Mouse (Mus musculus): ENCODE measurements around the gene Map3k21. TPM values are rescaled to one million over a fixed set of nuclear protein-coding genes. Genes with fewer than 3 reads are reported as not detected.

Map3k21 gene
- polyA plus RNA-seq, 1 experiment from 2014 or later = 0.11 TPM

DNA sequence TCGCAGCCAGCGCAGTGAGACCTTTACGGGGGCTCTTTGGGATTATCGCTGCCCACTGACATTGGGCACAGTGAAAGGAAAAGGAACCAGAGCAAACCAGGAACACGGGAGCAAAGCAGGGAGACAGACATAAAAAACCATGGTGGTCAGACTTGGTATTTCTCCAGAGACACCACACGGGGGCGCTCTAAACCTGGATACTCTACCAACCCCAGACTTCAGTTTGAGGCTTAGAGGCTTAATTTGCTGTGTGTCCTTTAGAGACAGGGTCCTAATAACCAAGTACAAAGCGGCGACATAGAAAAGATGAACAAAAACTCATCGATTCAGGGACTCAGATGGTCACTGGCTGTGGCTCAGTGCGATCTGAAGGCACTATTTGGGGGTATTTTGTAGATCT, 45.4 kb downstream of the Map3k21 start:
- no peaks in the 10 kb centered on the region for H3K36me3 ChIP-seq
- H3K27ac ChIP-seq = no peak overlapping the region
- H3K9ac ChIP-seq = no peak overlapping the region
- no peak for ATAC-seq (ENCODE audit: low FRiP score, low read depth)
- peaks cover 23% of the 10 kb centered on the region for H3K27me3 ChIP-seq
- peaks cover 28% of the 10 kb centered on the region for H3K4me1 ChIP-seq
- peak overlapping the region; percentile 31; the same call in 1 of the 2 replicates for H3K4me2 ChIP-seq (replicated peaks)
- WGBS = 15% methylated on average over 11 of the region's 11 CpGs
- no peak overlapping the region for H3K4me3 ChIP-seq
- H3K9me3 ChIP-seq = peaks cover 5% of the 10 kb centered on the region; the same call in 1 of the 2 replicates

DNA sequence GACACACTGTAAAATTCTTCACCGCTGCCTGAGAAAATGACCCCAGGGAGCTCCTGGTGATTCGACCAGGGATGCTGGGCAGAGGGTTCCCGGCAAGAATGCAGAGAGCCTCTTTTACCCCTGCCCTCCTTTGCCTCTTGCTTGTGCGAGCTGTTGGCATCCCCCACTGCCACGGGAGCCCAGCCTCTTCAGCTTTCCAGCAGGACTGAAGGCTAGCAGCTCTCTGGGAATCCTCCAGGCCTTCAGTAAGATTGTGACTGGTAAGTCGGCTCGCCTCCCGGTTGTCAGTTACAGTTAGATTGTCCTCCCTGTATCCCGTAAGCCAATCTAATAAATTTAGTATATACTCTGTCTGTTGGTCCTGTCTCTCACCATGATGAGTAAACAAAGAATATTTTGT, 46.5 kb downstream of the Map3k21 start:
- Histone ChIP-seq H3K9ac (0 out of 2 replicates have a peak overlapping the region, but pooled peaks have one; percentile 13), H3K36me3 (no peaks in the 10 kb centered on the region), H3K4me2 (replicated peaks) (no peak overlapping the region), H3K9me3 (peaks cover 9% of the 10 kb centered on the region; the same call in 1 of the 2 replicates), H3K27me3 (peaks cover 17% of the 10 kb centered on the region), H3K4me3 (no peak overlapping the region), H3K27ac (no peak overlapping the region), H3K4me1 (peaks cover 28% of the 10 kb centered on the region)
- 64% methylated on average over 9 of the region's 9 CpGs for WGBS
- no peak for ATAC-seq (ENCODE audit: low FRiP score, low read depth)

DNA sequence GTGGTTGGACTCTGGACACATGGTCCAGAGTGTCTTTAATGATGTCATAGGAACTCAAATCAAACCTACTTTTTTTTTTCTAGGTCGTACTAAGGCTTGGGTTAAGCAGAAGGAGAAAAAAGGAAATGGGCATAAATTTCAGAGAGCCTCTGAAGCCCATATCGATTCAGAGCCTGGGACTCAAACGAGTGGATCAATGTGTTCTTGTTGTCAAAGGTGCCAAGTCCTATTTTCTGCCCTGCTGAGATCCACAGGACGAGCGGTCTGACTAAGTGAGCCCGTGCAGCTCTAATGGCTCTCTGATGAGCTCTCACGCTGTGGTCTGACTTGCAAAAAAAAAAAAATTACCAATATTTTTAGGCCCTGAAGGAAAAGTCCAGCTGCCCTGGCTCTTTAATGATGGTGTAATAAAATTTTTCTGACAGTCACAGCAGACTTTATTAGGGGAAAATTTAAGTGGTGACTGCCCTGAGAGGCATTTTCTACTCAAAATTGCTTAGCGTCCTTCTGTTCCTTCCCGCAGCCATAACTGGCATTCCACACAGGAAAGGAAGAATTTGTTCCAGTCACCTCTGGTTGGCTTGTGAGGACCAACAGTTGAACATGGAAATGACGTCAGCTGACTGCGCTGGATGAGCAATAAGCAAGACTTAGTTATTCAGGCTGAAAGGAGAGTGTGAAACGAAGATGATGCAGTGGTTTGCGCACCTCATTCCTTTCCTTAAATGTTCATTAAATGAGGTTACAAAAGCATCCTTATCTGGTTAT, 47.2 kb downstream of the Map3k21 start:
- Histone ChIP-seq H3K27me3 (peaks cover 17% of the 10 kb centered on the region), H3K4me3 (no peak overlapping the region), H3K27ac (no peak overlapping the region), H3K9me3 (peaks cover 9% of the 10 kb centered on the region; the same call in 1 of the 2 replicates), H3K4me1 (peaks cover 28% of the 10 kb centered on the region), H3K9ac (no peak overlapping the region), H3K36me3 (no peaks in the 10 kb centered on the region), H3K4me2 (replicated peaks) (0 out of 2 replicates have a peak overlapping the region, but pooled peaks have one; percentile 15)
- 29% methylated on average over 13 of the region's 13 CpGs for WGBS
- peak; percentile 71 for ATAC-seq (ENCODE audit: low FRiP score, low read depth)

DNA sequence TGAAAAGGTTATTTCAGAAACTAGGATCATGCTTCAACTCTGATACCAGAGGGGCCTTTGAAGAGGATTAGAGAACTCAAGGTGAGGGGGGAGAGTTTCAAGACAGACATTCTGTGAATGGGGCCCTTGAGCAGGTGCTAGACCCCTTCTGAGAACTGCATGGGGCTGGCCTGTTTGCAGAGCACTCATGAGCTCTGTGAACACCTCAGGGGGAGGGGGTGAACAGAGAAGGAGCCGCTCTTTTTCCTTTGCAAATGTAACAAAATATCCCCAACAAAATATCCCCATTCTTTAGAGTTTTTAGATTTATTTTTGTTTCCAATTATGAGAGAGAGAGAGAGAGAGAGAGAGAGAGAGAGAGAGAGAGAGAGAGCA, 47.7 kb downstream of the Map3k21 start:
- no peak for ATAC-seq (ENCODE audit: low FRiP score, low read depth)
- Histone ChIP-seq H3K27me3 (peaks cover 21% of the 10 kb centered on the region), H3K36me3 (no peaks in the 10 kb centered on the region), H3K9ac (no peak overlapping the region), H3K4me3 (no peak overlapping the region), H3K9me3 (peaks cover 9% of the 10 kb centered on the region; the same call in 1 of the 2 replicates), H3K4me1 (peaks cover 28% of the 10 kb centered on the region), H3K27ac (no peak overlapping the region), H3K4me2 (replicated peaks) (no peak overlapping the region)
- 61% methylated on average over 1 of the region's 1 CpGs for WGBS

DNA sequence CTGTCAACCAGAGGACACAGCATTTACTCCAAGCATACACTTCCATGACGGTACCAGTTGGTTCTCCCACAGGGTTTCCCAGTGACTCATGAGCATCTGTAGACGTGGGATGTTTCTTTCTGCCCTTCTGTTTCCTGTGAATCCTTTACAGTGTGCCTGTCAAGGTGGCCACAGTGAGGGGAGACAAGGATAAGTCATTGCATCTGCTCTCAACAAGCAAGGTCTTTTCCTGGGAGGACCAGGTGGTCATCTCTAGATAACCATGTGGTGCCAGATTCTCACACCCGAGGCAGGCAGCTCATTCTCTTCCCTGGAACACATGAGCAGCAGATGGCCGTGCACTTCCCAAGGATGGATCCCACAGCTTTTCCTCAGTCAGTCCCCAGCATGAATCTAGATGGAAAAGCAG, 49.1 kb downstream of the Map3k21 start:
- no peak for ATAC-seq (ENCODE audit: low FRiP score, low read depth)
- Histone ChIP-seq H3K36me3 (no peaks in the 10 kb centered on the region), H3K27ac (no peak overlapping the region), H3K9me3 (peaks cover 10% of the 10 kb centered on the region; the same call in 1 of the 2 replicates), H3K27me3 (peaks cover 34% of the 10 kb centered on the region), H3K4me3 (no peak overlapping the region), H3K4me2 (replicated peaks) (no peak overlapping the region), H3K9ac (no peak overlapping the region), H3K4me1 (peaks cover 28% of the 10 kb centered on the region)
- 50% methylated on average over 4 of the region's 4 CpGs for WGBS

DNA sequence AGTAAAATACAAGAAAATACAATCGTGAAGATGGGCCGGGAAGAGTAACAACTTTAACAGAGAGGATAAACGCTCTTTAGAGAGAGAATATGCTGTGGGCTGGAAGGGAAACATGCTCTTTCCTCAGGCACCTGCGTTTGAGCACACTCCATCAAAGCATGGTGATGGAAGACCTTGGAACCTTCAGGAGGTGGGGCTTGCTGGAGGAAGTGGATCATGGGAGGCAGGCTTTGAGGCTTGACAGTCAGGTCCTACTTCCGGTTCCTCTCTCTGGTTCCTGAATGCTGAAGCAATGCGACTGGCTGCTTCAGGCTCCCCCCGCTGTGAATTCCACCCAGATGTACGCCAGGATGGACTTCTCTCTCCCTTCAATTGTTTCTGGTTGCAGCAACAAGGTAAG, 49.8 kb downstream of the Map3k21 start:
- Histone ChIP-seq H3K4me3 (no peak overlapping the region), H3K27ac (no peak overlapping the region), H3K27me3 (peaks cover 39% of the 10 kb centered on the region), H3K9ac (no peak overlapping the region), H3K4me1 (peaks cover 28% of the 10 kb centered on the region), H3K36me3 (no peaks in the 10 kb centered on the region), H3K4me2 (replicated peaks) (no peak overlapping the region), H3K9me3 (peaks cover 15% of the 10 kb centered on the region; the same call in 1 of the 2 replicates)
- ATAC-seq (ENCODE audit: low FRiP score, low read depth) = no peak
- 86% methylated on average over 8 of the region's 8 CpGs for WGBS

DNA sequence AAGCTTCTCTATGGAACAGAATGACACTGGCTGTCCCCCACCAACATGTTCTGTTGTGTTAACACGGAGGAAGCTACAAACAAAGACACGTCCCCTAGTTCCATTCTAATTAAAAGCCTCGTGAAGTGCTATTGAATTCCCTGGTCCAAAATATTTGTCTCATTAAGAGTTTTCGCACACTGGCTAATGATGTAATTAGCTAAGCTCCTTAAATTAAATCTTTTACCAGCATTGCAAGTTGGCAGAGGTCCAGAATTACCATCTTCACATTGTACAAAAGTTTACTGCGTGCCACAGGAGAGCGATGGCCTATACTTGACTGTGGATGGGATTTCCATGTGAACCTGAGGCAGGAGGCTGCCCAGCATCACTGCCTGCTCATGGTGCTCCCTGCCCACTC, 51.5 kb downstream of the Map3k21 start:
- Histone ChIP-seq H3K36me3 (no peaks in the 10 kb centered on the region), H3K27ac (no peak overlapping the region), H3K4me1 (peaks cover 19% of the 10 kb centered on the region), H3K4me3 (no peak overlapping the region), H3K27me3 (peaks cover 47% of the 10 kb centered on the region), H3K9ac (no peak overlapping the region), H3K9me3 (peaks cover 15% of the 10 kb centered on the region; the same call in 1 of the 2 replicates), H3K4me2 (replicated peaks) (no peak overlapping the region)
- ATAC-seq (ENCODE audit: low FRiP score, low read depth) = no peak
- 71% methylated on average over 6 of the region's 6 CpGs for WGBS

DNA sequence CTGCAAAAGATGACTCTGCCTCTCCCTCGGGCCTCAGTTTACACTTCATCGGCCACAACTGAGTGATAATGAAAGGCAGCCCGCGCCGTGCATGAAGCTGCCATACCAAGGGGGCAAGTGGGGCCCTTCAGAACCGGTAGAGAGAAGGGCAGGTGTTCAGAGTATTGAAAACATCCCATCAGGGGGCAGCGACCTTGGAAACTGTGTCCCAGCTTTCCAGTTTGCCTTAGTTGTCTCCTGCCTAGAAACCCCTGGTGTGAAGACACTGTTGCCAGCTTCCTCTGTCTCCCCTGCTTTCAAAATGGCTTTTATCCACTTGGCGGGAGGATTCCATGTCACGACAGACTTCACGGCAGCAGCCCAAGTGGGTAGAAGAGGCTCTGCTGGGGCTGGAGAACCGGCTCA, 53.6 kb downstream of the Map3k21 start:
- H3K9ac ChIP-seq = no peak overlapping the region

DNA sequence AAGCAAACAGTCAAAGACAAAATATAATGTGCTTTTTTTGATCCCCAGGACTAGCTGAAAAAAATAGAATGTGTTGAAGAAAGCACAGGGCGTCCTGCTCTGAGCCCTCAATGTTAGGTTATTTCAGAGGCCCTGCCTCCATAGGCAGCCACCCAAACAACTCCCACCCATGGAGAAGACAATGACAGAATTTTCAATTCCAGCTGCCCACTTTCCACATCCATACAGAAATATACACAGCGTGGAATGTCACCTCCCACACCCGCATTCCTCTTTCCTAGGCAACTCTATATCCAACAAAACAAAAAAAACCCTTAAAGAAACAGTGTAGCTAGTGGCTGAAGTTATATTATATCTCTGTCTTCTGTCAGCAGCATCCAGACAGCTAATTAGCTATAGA, 61.1 kb downstream of the Map3k21 start:
- Histone ChIP-seq H3K9me3 (no peaks in the 10 kb centered on the region), H3K27me3 (peaks cover 3% of the 10 kb centered on the region; the same call in 1 of the 2 replicates), H3K36me3 (no peaks in the 10 kb centered on the region), H3K9ac (no peak overlapping the region), H3K4me1 (no peaks in the 10 kb centered on the region), H3K27ac (no peak overlapping the region), H3K4me2 (replicated peaks) (no peak overlapping the region), H3K4me3 (no peak overlapping the region)
- 54% methylated on average over 3 of the region's 3 CpGs for WGBS
- ATAC-seq (ENCODE audit: low FRiP score, low read depth) = no peak

More for the DNA sequence above, 53.6 kb downstream of the Map3k21 start:
- no peak overlapping the region for H3K27ac ChIP-seq
- H3K4me2 ChIP-seq (replicated peaks) = peak overlapping the region; percentile 36
- peaks cover 15% of the 10 kb centered on the region; the same call in 1 of the 2 replicates for H3K9me3 ChIP-seq
- H3K27me3 ChIP-seq = peaks cover 49% of the 10 kb centered on the region
- H3K4me3 ChIP-seq = no peak overlapping the region; the same call in 1 of the 2 replicates
- no peaks in the 10 kb centered on the region for H3K4me1 ChIP-seq
- ATAC-seq (ENCODE audit: low FRiP score, low read depth) = no peak
- no peaks in the 10 kb centered on the region for H3K36me3 ChIP-seq
- WGBS = 11% methylated on average over 11 of the region's 11 CpGs

DNA sequence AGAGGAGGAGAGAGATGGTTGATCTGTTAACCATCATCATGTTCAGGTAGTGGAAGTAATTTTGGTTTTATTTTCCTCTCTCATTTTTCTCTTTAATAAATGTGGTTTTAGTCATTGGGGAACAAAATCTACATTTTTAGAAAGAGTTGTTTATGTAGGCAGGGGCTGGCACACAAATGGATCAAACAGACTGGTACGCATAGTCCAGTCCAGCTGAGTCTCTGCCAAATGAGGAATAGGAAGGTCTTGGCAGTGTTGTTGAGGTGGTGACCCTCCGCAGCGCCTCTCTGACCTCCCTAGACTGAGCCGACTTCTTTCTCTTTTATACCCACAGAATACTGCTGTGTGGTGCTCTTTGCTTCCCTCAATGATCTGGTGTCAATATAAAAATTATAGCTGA, 65.7 kb downstream of the Map3k21 start:
- Histone ChIP-seq H3K36me3 (no peaks in the 10 kb centered on the region), H3K4me1 (no peaks in the 10 kb centered on the region)
- WGBS = 79% methylated on average over 4 of the region's 4 CpGs

DNA sequence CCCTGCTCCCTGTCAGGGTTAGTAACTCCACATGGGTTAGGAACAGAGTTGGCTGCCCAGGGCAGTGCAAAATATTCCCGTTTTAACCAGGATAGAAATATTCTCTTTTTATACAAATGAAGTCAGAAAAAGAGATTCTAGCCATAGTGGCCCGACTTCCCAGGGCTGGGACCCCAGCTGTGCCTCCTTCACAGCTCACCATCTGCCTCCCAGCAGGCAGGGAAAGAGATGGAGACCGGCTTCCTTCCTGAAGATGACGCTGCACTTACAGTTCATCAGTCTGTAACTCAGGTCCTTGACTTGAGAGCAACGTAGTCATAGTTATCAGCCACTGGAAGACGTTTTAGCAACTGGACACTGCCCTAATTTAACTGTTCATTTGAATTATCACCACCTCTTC, 70.6 kb downstream of the Map3k21 start:
- Histone ChIP-seq H3K36me3 (no peaks in the 10 kb centered on the region), H3K4me3 (no peak overlapping the region), H3K27ac (no peak overlapping the region), H3K9me3 (no peaks in the 10 kb centered on the region), H3K4me1 (no peaks in the 10 kb centered on the region), H3K9ac (no peak overlapping the region), H3K4me2 (replicated peaks) (no peak overlapping the region), H3K27me3 (0 out of 2 replicates have a peak, but pooled peaks cover under 1% of the 10 kb centered on the region)
- ATAC-seq (ENCODE audit: low FRiP score, low read depth) = no peak
- 26% methylated on average over 6 of the region's 6 CpGs for WGBS

More for the DNA sequence above, 65.7 kb downstream of the Map3k21 start:
- Histone ChIP-seq H3K4me3 (no peak overlapping the region), H3K27ac (no peak overlapping the region), H3K9me3 (no peaks in the 10 kb centered on the region), H3K9ac (no peak overlapping the region), H3K27me3 (no peaks in the 10 kb centered on the region), H3K4me2 (replicated peaks) (no peak overlapping the region)
- no peak for ATAC-seq (ENCODE audit: low FRiP score, low read depth)

DNA sequence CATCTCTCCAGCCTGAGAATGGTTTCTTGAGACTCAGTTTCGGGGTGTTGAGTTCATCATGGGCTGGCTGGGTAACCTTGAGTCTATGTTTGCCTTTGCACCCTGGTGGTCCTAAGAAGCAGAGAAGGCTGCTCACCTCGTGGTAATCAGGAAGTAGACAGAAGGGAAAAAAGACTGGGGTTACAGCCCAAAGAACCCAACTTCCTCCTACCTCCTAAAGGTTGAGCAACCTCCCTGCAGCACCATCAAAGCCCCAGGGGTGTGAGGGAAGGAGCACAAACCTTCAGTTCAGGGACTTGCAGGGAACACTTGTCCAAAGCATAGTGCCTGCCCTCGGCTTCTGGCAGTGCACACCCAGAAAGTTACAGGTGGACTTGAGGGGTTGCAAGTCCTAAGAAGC, 73.3 kb downstream of the Map3k21 start:
- 68% methylated on average over 3 of the region's 3 CpGs for WGBS
- no peak overlapping the region for H3K9ac ChIP-seq
- no peak overlapping the region for H3K27ac ChIP-seq
- no peaks in the 10 kb centered on the region for H3K36me3 ChIP-seq
- no peak for ATAC-seq (ENCODE audit: low FRiP score, low read depth)
- H3K4me3 ChIP-seq = no peak overlapping the region
- no peak overlapping the region for H3K4me2 ChIP-seq (replicated peaks)
- no peaks in the 10 kb centered on the region for H3K9me3 ChIP-seq
- 0 out of 2 replicates have a peak, but pooled peaks cover 3% of the 10 kb centered on the region for H3K27me3 ChIP-seq
- no peaks in the 10 kb centered on the region for H3K4me1 ChIP-seq
